Mouse (Mus musculus) common myeloid progenitor, adult 5-6 weeks (primary cell): ENCODE results near the gene Idh1. TPM values are rescaled to one million over a fixed set of nuclear protein-coding genes. Genes with fewer than 3 reads are reported as not detected.

Experiments used
- ATAC-seq: replicated peaks from 2 replicates; pipeline ENCODE4 v1.8.0; 2016; ENCODE audit warnings: low read depth, mild to moderate bottlenecking, moderate TSS enrichment, inconsistent platforms; ENCODE audit not compliant: poor library complexity, severe bottlenecking
- total RNA-seq: library from RNA; stranded (forward); fragments of 200-1000, 187-1606 nt; gene quantifications from 2 replicates; pipeline ENCODE4 v1.2.3, GENCODE M21; 2017

The Idh1 gene
- total RNA-seq, 1 experiment from 2014 or later = 55.4 TPM

DNA sequence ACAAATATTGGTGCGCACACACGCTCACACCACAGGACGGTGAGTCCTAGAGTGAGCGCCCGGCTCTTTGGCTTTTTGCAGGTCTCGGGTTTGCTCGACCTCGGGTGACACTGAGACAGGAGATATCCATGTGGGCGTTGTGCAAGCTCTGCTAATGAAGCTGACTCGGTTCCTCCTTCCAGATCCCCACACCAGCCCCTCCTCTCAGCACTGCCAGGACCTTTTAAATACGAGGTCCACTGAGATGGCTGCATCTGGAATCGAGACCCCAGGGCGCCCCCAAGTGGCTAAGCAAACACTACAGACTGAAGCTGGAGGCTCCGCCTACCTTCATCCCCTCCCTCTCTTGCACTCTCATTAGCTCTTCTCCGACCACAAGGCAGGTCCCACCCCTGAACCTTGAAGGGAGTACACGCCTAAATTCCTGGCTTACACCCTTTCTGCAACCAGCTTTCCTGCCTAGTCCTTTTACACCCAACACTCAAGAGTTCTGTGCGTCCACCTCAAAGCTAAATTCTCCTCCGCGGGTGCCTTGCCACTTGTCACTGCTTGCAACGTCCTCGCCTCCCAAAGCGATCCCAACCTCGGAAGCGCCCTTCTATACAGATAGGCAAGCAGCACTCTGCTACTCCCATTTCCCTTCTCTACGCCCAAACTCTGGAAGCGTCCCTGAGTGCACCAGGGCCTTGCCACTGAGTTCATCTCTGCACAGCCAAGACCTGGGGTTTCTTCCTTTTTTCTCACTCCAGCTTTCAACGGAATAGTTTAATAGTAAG is 8.0 kb downstream of the Idh1 start:
- peak; percentile 79 for ATAC-seq

DNA sequence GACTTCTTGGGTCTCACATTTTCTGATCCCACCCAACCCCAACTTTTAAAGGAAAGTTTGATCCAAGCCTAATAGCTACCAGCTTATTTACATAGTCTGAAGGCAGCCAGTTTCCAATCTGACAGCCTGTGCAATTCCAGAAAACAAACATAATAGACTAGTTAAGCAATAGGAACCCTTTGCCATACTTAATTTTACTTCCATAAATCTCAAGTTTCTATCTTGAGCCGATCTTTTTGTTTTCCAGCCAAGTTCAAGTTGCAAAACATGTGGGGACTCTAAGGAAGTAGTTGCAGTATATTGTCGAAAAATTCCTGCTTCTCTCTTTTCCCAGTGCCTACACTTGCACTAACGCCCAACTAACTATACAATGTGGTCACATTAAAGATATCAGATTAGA is 8.8 kb downstream of the Idh1 start:
- no peak for ATAC-seq

DNA sequence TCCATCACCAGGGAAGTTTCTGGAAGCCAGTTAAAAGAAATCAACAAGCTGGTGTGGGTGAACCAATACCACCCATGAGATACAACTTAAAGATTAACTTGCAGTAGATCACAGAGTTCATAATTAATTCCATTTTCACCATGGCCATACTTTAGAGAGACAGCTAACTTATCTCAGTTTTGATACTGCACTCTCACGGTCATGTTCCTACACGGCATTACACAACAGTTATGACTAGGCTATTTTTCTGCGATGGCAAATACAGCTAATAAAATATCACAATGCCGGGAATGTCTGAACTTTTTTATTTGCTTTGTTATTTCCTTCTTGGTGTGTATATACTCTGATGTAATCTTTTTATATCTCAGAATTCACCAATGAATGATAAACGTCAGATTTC is 9.4 kb downstream of the Idh1 start:
- no peak for ATAC-seq

DNA sequence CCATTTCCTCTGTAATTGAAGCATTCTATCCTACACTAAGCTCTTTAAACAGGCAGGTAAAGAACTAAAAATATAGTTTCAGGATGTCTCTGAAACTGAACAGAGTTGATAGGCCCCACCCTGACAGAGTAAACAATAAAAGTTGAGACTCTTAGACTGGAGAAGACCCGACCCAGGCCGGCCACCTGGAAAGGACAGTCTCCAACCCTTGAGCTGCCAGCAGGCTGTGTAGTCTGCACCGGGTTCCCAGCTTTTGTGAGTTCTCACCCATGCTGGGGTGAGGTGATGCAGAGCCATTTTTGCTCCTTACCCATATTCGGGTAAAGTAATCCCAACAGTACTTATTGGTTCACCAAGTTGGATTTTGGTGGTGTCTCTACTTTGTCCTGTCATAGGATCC is 10.1 kb downstream of the Idh1 start:
- ATAC-seq = no peak

DNA sequence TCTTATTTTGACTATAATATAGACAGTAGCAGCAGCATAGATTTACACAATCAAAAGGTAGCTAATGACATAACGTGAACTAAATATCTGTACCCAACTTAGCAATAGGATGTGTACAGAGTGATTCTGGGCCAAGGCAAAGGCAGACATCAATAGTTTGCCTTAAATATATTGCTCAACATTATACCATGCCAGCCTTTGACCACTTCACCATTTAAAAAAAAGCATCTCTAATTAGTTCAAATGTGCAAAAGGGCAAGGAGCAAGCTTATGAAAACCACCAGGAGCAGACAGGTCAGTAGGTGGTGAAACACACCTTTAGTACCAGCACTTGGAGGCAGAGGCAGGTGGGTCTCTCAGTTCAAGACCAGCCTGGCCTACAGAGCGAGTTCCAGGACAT is 12.6 kb downstream of the Idh1 start:
- ATAC-seq = no peak

DNA sequence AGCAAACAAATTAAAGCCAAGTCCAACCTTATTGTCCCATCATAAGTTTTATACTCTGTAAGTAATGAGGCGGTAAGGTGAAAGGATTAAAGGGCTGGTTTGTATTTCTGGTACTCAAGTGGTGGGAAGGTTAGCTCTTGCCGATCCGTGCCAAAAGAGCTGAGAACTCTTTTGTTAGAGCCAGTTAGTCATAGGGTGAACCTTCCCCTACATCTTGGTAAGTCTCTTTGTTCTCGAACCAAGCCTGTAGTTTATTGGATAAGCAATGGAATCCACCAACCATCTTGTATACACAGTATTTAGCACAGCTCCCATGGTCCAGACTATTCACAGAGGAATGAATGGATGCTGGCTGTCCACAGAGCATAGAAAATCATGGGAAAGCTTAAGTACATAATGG is 14.7 kb downstream of the Idh1 start:
- no peak for ATAC-seq

DNA sequence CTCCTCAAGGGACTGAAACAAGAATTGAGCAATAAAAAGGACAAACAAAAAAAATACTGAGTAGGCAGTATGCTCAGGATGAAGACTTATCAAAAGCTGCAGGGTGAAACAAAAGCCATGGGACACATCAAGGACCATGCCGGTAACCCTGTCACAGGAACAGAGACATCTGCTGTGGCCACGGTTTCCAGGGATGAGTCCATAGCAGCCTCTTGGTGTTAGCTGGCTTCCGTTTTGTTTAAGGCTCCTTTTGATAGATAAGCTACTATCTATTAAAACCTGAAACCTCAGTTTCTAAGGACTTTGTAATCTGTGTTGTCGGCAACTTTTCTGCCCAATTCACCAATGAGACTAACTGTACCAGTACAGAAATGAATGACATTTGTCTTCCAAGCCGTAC is 16.4 kb downstream of the Idh1 start:
- no peak for ATAC-seq

DNA sequence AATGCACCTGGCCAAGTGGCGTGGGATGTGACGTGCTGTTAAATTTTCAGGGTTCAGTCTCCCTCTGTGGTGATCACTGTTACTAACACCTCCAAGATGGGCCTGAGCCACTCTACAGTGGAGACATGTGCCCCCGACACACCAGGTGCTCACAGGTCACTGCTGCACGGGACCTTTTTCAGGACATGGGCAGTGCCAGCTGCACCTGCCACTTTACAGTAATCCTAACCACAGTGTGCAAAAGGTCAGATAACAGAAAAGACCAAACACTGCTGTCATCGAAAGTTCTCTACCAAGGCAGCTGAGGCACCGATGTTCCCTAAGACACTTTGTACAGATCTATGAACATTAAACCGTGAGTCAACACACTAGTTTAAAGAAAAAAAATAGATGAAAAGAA is 16.8 kb downstream of the Idh1 start:
- ATAC-seq = no peak

DNA sequence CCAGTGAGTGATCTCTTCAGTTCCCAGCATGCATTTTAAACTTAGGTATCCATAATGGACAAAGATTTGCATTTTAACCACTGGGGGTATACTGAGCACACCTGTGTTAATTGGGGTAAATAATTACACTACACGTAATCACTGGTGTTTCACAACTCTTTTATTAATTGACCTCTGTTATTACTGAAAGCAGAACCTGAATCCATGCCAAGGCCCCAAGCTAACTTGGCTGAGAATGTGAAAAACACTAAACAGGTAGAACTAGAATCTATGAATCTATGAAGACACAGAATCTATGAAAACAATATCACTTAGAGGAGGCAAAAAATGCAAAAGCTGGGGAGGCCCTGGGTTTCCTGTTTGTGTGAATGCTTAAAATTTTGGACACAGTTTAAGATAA is 18.8 kb downstream of the Idh1 start:
- no peak for ATAC-seq

DNA sequence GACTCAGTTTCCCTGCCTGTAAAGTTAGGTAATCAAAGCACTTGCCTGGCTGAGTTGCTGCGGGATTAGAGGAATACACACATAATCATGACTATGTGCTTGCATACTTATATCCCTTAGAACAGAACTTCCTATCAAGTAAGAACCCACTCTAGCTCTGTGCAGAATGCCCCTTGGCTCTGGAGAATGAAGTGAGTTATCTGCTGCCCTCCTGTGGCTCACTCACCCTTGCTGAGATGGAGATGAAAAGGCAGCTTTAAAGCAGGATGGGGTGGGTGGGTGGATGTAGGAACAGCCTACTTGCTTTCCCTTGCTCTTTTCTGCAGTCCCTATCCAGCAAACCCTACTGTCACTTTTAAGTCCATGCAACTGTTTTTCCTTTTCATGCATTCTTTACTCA is 24.1 kb downstream of the Idh1 start:
- no peak for ATAC-seq

DNA sequence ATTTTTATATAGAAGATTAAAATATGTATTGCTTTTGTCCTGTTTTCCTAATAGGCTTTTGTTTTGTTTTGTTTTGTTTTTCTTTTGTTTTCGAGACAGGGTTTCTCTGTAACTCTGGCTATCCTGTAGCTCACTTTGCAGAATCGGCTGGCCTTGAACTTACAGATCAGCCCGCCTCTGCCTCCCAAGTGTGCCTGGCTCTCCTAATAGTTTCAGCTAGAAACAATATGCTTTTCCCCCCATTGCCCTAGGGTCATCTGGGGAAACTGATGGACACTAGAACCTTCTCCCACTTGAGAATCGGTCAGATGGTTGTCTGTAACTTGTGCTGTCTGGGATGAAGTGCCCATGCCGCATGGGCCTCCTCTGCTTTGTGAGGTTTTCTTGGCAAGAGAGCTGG is 30.2 kb downstream of the Idh1 start:
- no peak for ATAC-seq

DNA sequence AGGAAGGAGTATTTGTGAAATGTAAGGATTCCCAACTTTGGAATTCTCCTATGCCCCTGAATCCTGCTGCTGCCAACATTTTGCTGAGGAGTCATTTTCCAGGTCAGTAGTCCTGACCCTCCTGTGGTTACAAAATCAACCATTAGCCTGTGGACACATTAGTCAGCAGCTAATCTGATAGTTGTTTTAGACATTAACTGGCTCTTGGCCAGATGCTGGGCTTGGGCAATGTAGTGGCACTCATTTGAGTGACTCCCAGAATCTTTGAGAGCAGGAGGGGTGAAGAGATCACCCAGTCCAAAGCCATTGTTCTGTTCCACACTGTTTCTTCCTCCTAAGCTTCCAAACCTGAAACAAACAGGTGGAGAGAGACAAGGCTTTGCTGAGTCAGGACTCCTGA is 31.5 kb downstream of the Idh1 start:
- no peak for ATAC-seq

DNA sequence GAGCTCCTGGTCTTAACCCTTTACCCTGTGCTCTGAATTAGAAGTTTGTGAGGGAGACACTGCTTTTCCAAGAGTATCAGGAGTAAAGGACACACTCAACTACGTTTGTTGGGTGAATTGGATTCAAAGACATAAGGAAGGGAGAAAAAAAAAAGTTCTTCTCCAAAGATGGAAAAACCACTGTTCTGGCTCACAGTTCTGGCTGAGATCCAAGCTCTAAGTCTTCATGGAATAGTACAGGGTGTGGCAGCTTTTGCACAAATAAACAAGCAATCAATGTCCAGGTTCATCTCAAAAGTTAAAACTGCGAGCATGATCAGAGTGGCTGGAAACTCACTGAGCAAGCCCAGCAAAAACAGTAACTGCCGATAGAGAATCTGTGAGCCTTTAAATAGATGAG is 38.3 kb downstream of the Idh1 start:
- no peak for ATAC-seq

DNA sequence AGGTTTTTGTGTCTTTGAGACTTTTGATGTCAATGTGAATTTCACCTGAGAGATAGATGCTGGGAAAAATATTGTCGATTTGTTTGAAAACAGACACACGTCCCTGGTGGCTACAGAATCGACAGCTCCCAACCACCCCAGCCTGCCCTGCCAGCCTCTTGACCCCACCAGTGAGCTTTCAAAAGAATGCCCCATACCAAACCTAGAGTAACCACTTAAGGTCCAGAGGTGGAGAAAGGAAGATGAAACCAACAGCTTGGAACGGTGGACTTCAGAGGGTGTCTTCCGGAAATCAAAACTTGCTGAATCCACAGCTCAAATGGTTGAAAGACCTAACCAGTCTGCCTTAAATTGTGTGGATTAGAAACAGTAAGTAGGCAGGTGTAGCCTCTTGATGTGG is 39.0 kb downstream of the Idh1 start:
- no peak for ATAC-seq

DNA sequence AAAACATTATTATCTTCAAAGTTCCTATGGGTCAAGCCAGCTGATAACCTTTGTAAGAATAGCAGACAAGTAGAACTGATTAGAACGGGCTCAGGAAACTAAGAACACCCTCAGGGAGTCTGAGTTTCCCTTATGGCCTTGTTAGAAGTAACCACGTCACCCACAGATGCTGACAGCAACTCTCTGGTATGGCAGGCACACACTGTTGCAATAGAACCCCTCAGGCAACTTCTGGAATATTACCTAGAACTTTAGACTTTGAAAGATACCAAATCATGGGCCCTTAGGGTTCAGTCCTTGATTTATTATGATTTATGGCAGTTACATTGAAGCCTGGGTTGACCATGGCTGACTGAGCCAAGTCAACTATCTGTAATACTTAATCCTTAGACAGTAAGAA is 39.7 kb downstream of the Idh1 start:
- ATAC-seq = no peak

DNA sequence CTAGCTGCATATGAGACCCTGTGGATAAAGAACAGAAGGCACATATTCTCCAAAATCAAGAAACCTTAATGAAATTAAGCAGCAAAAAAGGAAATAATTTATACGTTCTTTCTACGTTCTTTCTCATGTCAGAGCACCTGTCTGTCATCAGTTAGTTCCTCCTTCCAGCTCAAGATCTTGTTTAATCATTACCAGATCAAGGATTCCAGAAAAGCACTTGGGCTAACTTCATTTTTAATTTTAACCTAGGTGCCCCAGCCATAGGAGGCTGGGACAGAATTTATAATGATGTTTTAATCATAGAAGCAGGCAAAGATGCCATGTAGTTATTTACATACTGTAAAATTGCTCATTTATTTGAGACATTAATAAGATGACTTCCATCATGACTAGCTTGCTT is 41.5 kb downstream of the Idh1 start:
- ATAC-seq = no peak

DNA sequence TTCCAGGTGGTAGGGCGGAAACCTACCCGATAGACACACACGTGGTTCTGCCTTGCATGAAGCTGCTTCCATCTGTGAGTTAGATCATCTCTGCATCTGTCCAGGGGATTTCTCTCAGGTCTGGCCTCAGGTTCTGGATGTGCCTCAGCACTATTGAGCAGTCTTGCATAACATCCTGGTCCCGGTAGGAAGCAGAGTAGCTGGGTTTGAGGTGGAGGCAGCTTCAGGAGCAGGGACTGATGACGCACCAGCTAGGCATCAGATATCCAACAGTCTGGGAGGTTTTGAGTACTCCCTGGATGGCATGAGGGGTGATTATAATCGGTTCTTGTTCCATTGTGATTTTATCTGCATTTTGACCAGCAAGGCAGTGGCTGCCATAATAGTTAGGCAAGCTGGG is 48.7 kb downstream of the Idh1 start:
- no peak for ATAC-seq

DNA sequence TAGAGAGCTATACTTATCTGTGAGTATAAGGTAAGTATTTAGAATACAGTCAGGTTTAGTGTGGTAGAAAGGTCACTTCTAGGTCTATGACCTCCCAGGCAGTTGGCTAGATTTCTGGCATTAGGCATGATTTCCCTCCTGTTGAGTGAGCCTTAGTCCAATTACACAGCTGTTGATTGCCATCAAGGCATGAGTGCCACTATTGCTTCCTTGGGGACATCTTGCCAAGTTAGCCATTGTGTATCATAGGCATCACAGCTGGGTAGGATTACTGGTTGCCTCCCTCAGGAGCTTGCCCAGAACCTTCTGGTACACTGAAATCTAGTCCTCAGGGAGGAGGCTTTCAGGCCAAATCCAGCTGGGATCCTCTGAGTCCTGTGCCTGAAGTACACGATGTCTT is 53.5 kb downstream of the Idh1 start:
- no peak for ATAC-seq

DNA sequence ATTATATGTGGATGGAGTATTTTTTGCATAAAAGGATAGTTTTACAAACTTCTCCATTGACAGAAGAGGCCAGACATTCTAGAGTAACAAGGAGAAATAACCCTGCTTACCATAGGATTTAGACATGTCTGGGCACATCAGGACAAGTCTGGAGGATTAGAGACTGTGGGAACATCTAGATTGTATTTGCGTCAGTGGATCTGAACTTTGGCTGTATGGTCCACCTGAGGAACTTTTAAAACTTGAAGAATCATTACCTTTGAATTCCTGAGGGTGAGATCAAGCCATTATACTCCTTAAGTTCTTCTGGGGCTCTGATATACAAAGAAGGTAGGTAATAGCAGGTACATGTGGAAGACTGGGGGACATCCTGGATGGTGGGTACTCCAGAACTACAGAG is 54.6 kb downstream of the Idh1 start:
- ATAC-seq = no peak

DNA sequence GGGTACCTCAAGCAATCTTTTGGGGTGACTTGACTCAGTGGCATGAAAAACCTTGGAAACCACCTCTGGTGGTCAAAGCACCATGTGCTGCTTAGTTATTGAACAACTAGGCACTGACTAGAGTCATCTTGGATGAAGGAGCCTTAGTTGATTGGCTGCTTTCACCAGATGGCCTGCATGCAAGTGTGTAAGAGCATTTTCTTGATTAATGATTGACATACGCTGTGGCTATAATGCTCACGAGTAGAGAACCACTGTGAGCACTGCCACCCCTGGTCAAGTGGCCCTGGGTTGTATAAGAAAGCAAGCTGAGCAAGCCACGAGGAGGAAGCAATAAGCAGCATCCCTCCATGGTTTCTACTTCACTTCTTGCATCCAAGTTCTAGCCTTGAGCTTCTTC is 56.1 kb downstream of the Idh1 start:
- ATAC-seq = no peak

DNA sequence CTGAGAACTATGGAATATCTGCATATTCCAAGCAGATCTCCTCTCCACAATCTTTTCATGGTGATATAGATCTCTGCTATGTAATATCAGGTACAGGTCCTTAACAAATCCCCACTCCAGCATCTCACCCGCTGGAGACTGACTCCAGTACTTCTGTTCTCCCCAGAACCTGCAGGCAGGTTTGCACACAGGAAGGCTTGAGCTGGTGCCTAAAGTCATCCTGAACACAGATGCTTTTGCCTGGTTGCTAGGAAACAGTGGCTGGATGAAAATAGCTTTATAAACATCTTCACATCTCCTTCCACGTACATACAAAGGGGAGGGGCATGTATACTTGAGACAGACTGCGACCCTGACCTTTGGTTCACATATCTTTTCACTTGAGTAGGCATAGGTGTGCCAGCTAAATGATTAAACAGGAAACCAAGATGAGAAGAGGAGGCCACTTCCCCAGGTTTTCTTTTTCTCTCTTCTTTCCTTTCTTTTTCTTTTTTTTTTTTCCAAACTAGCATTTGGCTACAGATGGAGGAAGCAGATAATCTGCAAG is 56.6 kb downstream of the Idh1 start:
- no peak for ATAC-seq
